Mouse (Mus musculus) cortical plate, adult 2 months (tissue): ENCODE data around the gene Kpna7.

Experiments used
- CTCF ChIP-seq: fragments of 200-500 bp; IDR thresholded peaks from 2 replicates; pipeline ENCODE4 v1.5.1; 2011; ENCODE audit warnings: mild to moderate bottlenecking, control low read depth, low read length; ENCODE audit not compliant: insufficient read depth; ENCODE audit errors: extremely low read depth
- POLR2A ChIP-seq: fragments of 200-500 bp; IDR thresholded peaks from 2 replicates; pipeline ENCODE4 v1.6.1; 2011; ENCODE audit warnings: mild to moderate bottlenecking, low read length, control low read depth; ENCODE audit not compliant: insufficient read depth; ENCODE audit errors: extremely low read depth

DNA sequence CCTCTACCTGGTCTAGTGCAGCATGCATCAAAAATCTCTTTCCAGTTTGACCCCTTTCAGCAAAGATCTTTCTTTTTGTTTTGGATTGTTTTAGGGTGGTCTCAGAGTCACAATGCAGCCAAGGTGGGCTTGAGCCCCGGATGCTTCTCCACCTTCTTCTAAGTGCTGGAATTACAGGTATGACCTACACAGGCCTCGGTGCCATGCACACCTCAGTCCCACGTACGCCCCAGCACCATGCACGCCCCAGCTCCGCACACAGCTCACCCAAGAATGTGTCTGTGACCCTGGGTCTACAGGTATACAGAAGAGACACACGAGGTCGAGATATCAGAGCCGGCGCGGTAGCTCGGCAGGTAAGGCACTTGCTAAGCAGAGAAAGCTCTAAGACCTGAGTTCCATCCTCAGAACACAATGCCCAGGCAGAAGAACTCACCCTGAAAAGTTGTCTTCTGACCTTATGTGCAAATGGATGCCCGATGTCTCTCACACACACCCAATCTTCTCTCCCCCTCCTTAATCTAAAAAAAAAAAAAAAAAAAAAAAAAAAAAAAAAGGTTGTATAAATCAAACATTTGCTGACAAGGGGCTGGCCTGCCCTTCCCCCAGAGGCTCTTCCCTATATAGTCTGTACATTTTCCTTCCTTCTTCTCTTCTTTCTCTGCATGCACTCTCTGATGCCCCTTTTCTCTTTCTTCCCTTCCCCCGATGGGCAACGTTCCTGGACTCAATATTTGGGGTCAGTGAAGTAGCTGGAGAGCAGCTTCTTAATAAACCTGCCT lies 74.8 kb downstream of the Kpna7 start:
- TF ChIP-seq CTCF (no peak), POLR2A (no peak)
